Mouse (Mus musculus) cortical plate, adult 2 months (tissue): ENCODE data around the gene 6330409D20Rik.

Source experiments
- CTCF ChIP-seq: fragments of 200-500 bp; IDR thresholded peaks from 2 replicates; pipeline ENCODE4 v1.5.1; 2011; ENCODE audit warnings: mild to moderate bottlenecking, control low read depth, low read length; ENCODE audit not compliant: insufficient read depth; ENCODE audit errors: extremely low read depth
- POLR2A ChIP-seq: fragments of 200-500 bp; IDR thresholded peaks from 2 replicates; pipeline ENCODE4 v1.6.1; 2011; ENCODE audit warnings: mild to moderate bottlenecking, low read length, control low read depth; ENCODE audit not compliant: insufficient read depth; ENCODE audit errors: extremely low read depth

DNA sequence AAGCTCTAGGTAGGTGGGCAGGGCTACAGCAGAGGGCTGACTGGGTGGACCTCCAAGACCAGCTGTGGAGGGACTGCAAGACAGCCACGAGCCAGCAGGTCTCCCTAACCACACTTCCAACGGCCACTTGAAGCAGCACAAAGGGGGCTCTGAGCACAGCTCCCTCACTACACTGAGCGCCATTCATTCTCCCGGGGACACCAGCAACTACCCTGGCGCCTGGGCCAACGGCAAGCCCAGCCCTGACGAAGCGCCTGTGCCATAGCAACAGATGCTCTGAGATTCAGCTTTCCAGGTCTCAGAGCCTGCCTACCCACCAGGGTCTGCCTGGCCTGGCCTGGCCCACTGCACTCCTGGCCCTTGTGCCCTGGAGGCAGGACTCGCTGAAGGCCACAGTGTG, 22.1 kb downstream of the 6330409D20Rik start:
- TF ChIP-seq CTCF (no peak), POLR2A (no peak)
